In the genomic region with DNA sequence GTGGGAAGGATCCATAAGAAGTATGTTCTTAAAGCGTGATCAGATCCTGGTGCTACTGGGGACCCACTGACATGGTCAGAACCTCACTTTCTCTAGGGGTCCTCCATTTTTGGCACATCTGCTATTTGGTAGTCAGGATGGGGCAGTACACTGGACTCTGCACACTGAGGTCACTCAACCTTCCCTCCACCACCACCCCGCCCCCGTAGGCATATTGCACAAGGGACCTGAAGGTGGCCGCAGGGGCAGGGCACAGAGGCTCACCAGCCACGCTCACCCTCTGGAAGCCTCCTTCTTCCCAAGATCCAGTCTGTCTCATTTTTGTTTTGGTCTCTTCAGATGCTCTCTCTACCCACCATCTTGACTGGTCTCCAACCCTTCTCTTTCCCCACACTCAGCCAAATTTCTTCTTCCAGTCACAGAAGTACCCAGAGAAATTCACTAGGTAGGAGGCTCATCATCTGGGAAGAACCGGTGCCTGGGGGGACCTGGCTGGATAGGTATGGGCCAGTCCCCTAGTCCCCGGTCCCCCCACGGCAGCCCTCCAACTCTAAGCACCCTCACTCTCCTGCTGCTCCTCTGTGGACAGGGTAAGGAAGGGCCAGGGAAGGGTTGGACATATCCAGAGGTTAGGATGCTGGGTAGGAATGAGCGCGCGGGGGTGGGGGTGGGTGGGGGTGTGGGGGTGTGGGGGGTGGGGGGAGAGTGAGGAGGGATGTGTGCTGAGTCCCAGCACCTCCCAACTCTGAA, we compare ENCODE assay signal across 12 mouse cellular contexts. TPM values are rescaled to one million over a fixed set of nuclear protein-coding genes. Genes with fewer than 3 reads are reported as not detected.
DNase-seq lines count a peak whose midpoint lies in the region; ATAC-seq and TF ChIP-seq lines count a peak whose summit lies in the region.
"Had no signal": no experiment of that assay in that cellular context is flagged by ENCODE, and none has a peak within 500 bp of the region (broad histone marks: within the 10 kb centered on the region; RNA-seq: fewer than 3 reads in every experiment).

No protein-coding gene starts in this region.

- DNase-seq in kidney, postnatal 4 days = no peak
- no peak for DNase-seq in limb, embryonic 14.5 days (ENCODE audit: low spot score)
- DNase-seq in kidney, adult 9 months = no peak
- no peak for DNase-seq in spleen, postnatal 10 days (ENCODE audit: low spot score in 2 of 2)
- DNase-seq: adrenal gland, adult 2 months; lung, adult 2 months had no signal

- no peak overlapping the region for H3ac ChIP-seq in myocyte (ENCODE audit: control insufficient read depth, insufficient read length)

- no peaks in the 10 kb centered on the region for H3K79me2 ChIP-seq in myocyte (ENCODE audit: control insufficient read depth, insufficient read depth)

- peaks cover 64% of the 10 kb centered on the region for H3K27me3 ChIP-seq in kidney, embryonic 15.5 days
- peaks cover 26% of the 10 kb centered on the region for H3K27me3 ChIP-seq in heart, embryonic 15.5 days
- H3K27me3 ChIP-seq in limb, embryonic 14.5 days (ENCODE audit: control insufficient read depth, insufficient read depth, low read length) = peaks cover 29% of the 10 kb centered on the region
- H3K27me3 ChIP-seq in myocyte (ENCODE audit: control insufficient read depth, insufficient read depth, insufficient read length) = no peaks in the 10 kb centered on the region

- WGBS in kidney, embryonic 15.5 days = 72% methylated on average over 11 of the region's 11 CpGs
- WGBS in heart, embryonic 15.5 days = 67% methylated on average over 11 of the region's 11 CpGs
- WGBS in limb, embryonic 14.5 days = 72% methylated on average over 11 of the region's 11 CpGs

- H3K9me3 ChIP-seq in kidney, embryonic 15.5 days (replicated peaks) = no peaks in the 10 kb centered on the region
- no peaks in the 10 kb centered on the region for H3K9me3 ChIP-seq in heart, embryonic 15.5 days (replicated peaks)
- no peaks in the 10 kb centered on the region for H3K9me3 ChIP-seq in limb, embryonic 14.5 days (ENCODE audit: control insufficient read depth, low read length)

- no peak overlapping the region for H3K4me2 ChIP-seq in kidney, embryonic 15.5 days
- H3K4me2 ChIP-seq in heart, embryonic 15.5 days = peak overlapping the region; percentile 89
- peak overlapping the region; percentile 83; the same call in 1 of the 2 replicates for H3K4me2 ChIP-seq in limb, embryonic 14.5 days (replicated peaks; ENCODE audit: low read depth, low read length, severe bottlenecking)
- peak overlapping the region; percentile 79 for H3K4me2 ChIP-seq in myocyte (ENCODE audit: low read depth)

- H3K4me3 ChIP-seq in kidney, embryonic 15.5 days (replicated peaks) = no peak overlapping the region
- no peak overlapping the region for H3K4me3 ChIP-seq in heart, embryonic 15.5 days
- peak overlapping the region; percentile 40; the same call in 1 of the 2 replicates for H3K4me3 ChIP-seq in limb, embryonic 14.5 days (replicated peaks; ENCODE audit: low read length)
- H3K4me3 ChIP-seq in myocyte = peak overlapping the region; percentile 35

- H3K9ac ChIP-seq in kidney, embryonic 15.5 days = no peak overlapping the region
- no peak overlapping the region for H3K9ac ChIP-seq in heart, embryonic 15.5 days
- H3K9ac ChIP-seq in limb, embryonic 14.5 days (ENCODE audit: low read depth, low read length, severe bottlenecking) = no peak overlapping the region

- peaks cover 10% of the 10 kb centered on the region for H3K4me1 ChIP-seq in kidney, embryonic 15.5 days
- peaks cover 28% of the 10 kb centered on the region for H3K4me1 ChIP-seq in heart, embryonic 15.5 days (replicated peaks)
- peaks cover 7% of the 10 kb centered on the region; the same call in 1 of the 2 replicates for H3K4me1 ChIP-seq in limb, embryonic 14.5 days (ENCODE audit: control insufficient read depth, insufficient read depth, low read length)

- 0 out of 2 replicates have a peak, but pooled peaks have one; percentile 43 for ATAC-seq in kidney, embryonic 15.5 days (replicated peaks; ENCODE audit: low FRiP score)
- ATAC-seq in heart, embryonic 15.5 days (replicated peaks; ENCODE audit: insufficient number of reproducible peaks, insufficient read depth, low FRiP score, low read depth) = no peak
- no peak for ATAC-seq in limb, embryonic 14.5 days (ENCODE audit: low FRiP score, low read depth)
- no peak for ATAC-seq in monocyte, adult 5-6 weeks (replicated peaks; ENCODE audit: insufficient number of reproducible peaks, low FRiP score, low TSS enrichment, poor library complexity, severe bottlenecking)

- TF ChIP-seq POLR2A in limb, embryonic 14.5 days (IDR thresholded peaks at IDR 0.05; ENCODE audit: borderline replicate concordance, extremely low read depth, insufficient read depth, insufficient read length) = no peak
- TF ChIP-seq POLR2A in myocyte (IDR thresholded peaks at IDR 0.05; ENCODE audit: insufficient read length, low read depth) = peak; percentile 29

- no peak overlapping the region for H3K27ac ChIP-seq in kidney, embryonic 15.5 days
- H3K27ac ChIP-seq in heart, embryonic 15.5 days = no peak overlapping the region
- no peak overlapping the region for H3K27ac ChIP-seq in limb, embryonic 14.5 days (replicated peaks; ENCODE audit: low read depth, low read length)
- H3K27ac ChIP-seq: kidney, postnatal 0 days had no signal

- H3K36me3 ChIP-seq in kidney, embryonic 15.5 days = no peaks in the 10 kb centered on the region
- no peaks in the 10 kb centered on the region for H3K36me3 ChIP-seq in heart, embryonic 15.5 days
- no peaks in the 10 kb centered on the region for H3K36me3 ChIP-seq in limb, embryonic 14.5 days (ENCODE audit: control insufficient read depth, insufficient read depth, low read length)
- no peaks in the 10 kb centered on the region for H3K36me3 ChIP-seq in myocyte (ENCODE audit: control insufficient read depth, insufficient read depth)

TF ChIP-seq in myocyte, 11 proteins besides CTCF, POLR2A, EP300 and RAD21:
- TF ChIP-seq USF1 (IDR thresholded peaks at IDR 0.05; ENCODE audit: low read depth) (no peak), CEBPB (IDR thresholded peaks at IDR 0.05; ENCODE audit: insufficient read depth, poor library complexity, severe bottlenecking) (no peak), SRF (IDR thresholded peaks at IDR 0.05; ENCODE audit: control insufficient read depth, insufficient read length, low read depth) (no peak), TCF12 (IDR thresholded peaks at IDR 0.05; ENCODE audit: insufficient read depth, poor library complexity, severe bottlenecking) (no peak), MAX (IDR thresholded peaks at IDR 0.05; ENCODE audit: low read depth) (no peak), MYOD1 (IDR thresholded peaks at IDR 0.05; ENCODE audit: control insufficient read depth in 1 of 3, insufficient read length in 2 of 3, low read depth in 2 of 3) (no peak), E2F4 (IDR thresholded peaks at IDR 0.05; ENCODE audit: insufficient read depth) (no peak), MYOG (IDR thresholded peaks at IDR 0.05; ENCODE audit: control insufficient read depth in 1 of 3, insufficient read depth in 1 of 3, insufficient read length in 2 of 3, low read depth in 2 of 3) (no peak), REST (IDR thresholded peaks at IDR 0.05; ENCODE audit: insufficient read depth, insufficient read length) (no peak), POLR2AphosphoS2 (IDR thresholded peaks at IDR 0.05; ENCODE audit: insufficient read length, low read depth) (no peak)

RNA-seq across cellular contexts. Expression of gene Hfe2, which starts 1.2 kb away (rescaled TPM):
- polyA plus RNA-seq in kidney, embryonic 15.5 days (2015; fragmentation: Nextera tagmentation; extraction: Ambion mirVana) = 1.1 and 1.8 TPM in 2 replicates
- 7.9 and 8.0 TPM in 2 replicates for polyA plus RNA-seq in heart, embryonic 15.5 days (2015; fragmentation: Nextera tagmentation; extraction: Ambion mirVana)
- 21.4 and 26.7 TPM in 2 replicates for polyA plus RNA-seq in limb, embryonic 14.5 days (2012; rRNA removed)
- 14.6 and 20.5 TPM in 2 replicates for polyA plus RNA-seq in limb, embryonic 14.5 days (2014; fragmentation: Nextera tagmentation; extraction: Ambion mirVana)
- polyA plus RNA-seq in myocyte (2012; fragmentation: generic; extraction: Trizol) = 116 TPM
- total RNA-seq in monocyte, adult 5-6 weeks (2017) = 0.64 TPM in 1 of 3 replicates, not detected in the others

RNA-seq across cellular contexts. Expression of gene Txnip, which starts 31.6 kb away (rescaled TPM):
- polyA plus RNA-seq in kidney, embryonic 15.5 days (2015; fragmentation: Nextera tagmentation; extraction: Ambion mirVana) = 144 and 153 TPM in 2 replicates
- polyA plus RNA-seq in heart, embryonic 15.5 days (2015; fragmentation: Nextera tagmentation; extraction: Ambion mirVana) = 206 and 208 TPM in 2 replicates
- polyA plus RNA-seq in limb, embryonic 14.5 days (2012; rRNA removed) = 211 and 272 TPM in 2 replicates
- 167 and 172 TPM in 2 replicates for polyA plus RNA-seq in limb, embryonic 14.5 days (2014; fragmentation: Nextera tagmentation; extraction: Ambion mirVana)
- polyA plus RNA-seq in myocyte (2012; fragmentation: generic; extraction: Trizol) = 42.6 TPM
- 575 to 636 TPM (median 578 TPM) in 3 replicates for total RNA-seq in monocyte, adult 5-6 weeks (2017)

RNA-seq across cellular contexts. Expression of gene Gm16253, which starts 50.6 kb away (rescaled TPM):
- 2.1 TPM in 2 replicates for polyA plus RNA-seq in kidney, embryonic 15.5 days (2015; fragmentation: Nextera tagmentation; extraction: Ambion mirVana)
- 1.3 and 1.6 TPM in 2 replicates for polyA plus RNA-seq in heart, embryonic 15.5 days (2015; fragmentation: Nextera tagmentation; extraction: Ambion mirVana)
- polyA plus RNA-seq in limb, embryonic 14.5 days (2012; rRNA removed) = 0.19 TPM in 1 of 2 replicates, not detected in the other
- 0.37 and 1.3 TPM in 2 replicates for polyA plus RNA-seq in limb, embryonic 14.5 days (2014; fragmentation: Nextera tagmentation; extraction: Ambion mirVana)
- 0.25 TPM for polyA plus RNA-seq in myocyte (2012; fragmentation: generic; extraction: Trizol)
- total RNA-seq in monocyte, adult 5-6 weeks (2017) = not detected in 3 replicates
- total RNA-seq: adrenal gland, adult 2 months had no signal
- polyA plus RNA-seq: adrenal gland, adult 2 months; frontal cortex, adult 2 months; kidney, postnatal 0 days; lung, adult 2 months had no signal

Comparison
In these comparisons a context has a peak if more than half of its experiments do, and no peak if none do; other contexts are left out.
1. H3K4me3 ChIP-seq: peak in limb, embryonic 14.5 days (single experiment) and myocyte (single experiment); none in kidney, embryonic 15.5 days (single experiment) and heart, embryonic 15.5 days (single experiment).